Mouse (Mus musculus): ENCODE data around the gene Sec24d. TPM values are rescaled to one million over a fixed set of nuclear protein-coding genes. Genes with fewer than 3 reads are reported as not detected.

Gene Sec24d
- polyA plus RNA-seq, 1 experiment: 34.0 TPM

DNA sequence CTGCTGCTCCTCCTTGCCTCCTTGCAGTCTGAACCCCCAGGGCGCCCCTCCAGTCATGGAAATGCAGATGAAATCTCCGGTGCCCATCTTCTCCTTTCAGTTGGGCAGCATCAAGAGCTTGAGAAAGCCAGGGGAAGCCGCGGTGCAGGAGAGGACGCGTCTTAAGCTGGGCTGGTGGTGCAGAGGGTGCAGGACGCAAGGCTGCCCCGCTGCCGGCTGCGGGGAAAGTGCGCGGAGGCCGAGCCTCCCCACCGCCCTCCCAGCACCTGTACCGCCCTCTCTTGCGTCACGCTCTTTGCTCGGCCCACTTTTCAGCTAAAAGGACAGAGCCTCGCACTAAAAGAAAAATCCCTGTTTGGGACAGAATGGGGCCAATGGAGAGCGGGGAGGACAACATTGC is 31.3 kb upstream of the Sec24d start, which contains the start of gene Synpo2:
Gene Synpo2, minus strand, starts transcription at position 229 of the 400 bp plus-strand sequence.
- 7% methylated on average over 20 of the region's 20 CpGs for WGBS
- peak; percentile 3 for DNase-seq
- H3K4me1 ChIP-seq (replicated peaks; ENCODE audit: control insufficient read depth, insufficient read depth, low read length): no peaks in the 10 kb centered on the region; the same call in 1 of the 2 replicates
- TF ChIP-seq POLR2A (IDR thresholded peaks at IDR 0.05; ENCODE audit: control insufficient read depth, extremely low read depth, insufficient read depth, low read length, poor library complexity) (no peak), CTCF (IDR thresholded peaks at IDR 0.05; ENCODE audit: borderline replicate concordance, control insufficient read depth, extremely low read depth, insufficient read depth, low read length, poor library complexity) (no peak)
- peaks cover 4% of the 10 kb centered on the region; the same call in 1 of the 2 replicates for H3K27me3 ChIP-seq (ENCODE audit: control insufficient read depth, insufficient read depth, low read length)
- no peaks in the 10 kb centered on the region for H3K36me3 ChIP-seq (ENCODE audit: control insufficient read depth, insufficient read depth, low read length)
- H3K27ac ChIP-seq (ENCODE audit: control insufficient read depth, insufficient read depth, low read length): no peak within 1 kb of the TSS
- peak within 1 kb of the TSS; percentile 22 for H3K4me3 ChIP-seq (ENCODE audit: control insufficient read depth, insufficient read depth, low read length)

- Histone ChIP-seq H3K4me1 (replicated peaks; ENCODE audit: control insufficient read depth, insufficient read depth, low read length) (no peaks in the 10 kb centered on the region; the same call in 1 of the 2 replicates), H3K4me3 (ENCODE audit: control insufficient read depth, insufficient read depth, low read length) (no peak overlapping the region), H3K27ac (ENCODE audit: control insufficient read depth, insufficient read depth, low read length) (no peak overlapping the region), H3K27me3 (ENCODE audit: control insufficient read depth, insufficient read depth, low read length) (peaks cover 4% of the 10 kb centered on the region; the same call in 1 of the 2 replicates), H3K36me3 (ENCODE audit: control insufficient read depth, insufficient read depth, low read length) (no peaks in the 10 kb centered on the region)
- WGBS: 89% methylated on average over 7 of the region's 7 CpGs
- no peak for DNase-seq
- TF ChIP-seq CTCF (IDR thresholded peaks at IDR 0.05; ENCODE audit: borderline replicate concordance, control insufficient read depth, extremely low read depth, insufficient read depth, low read length, poor library complexity) (no peak), POLR2A (IDR thresholded peaks at IDR 0.05; ENCODE audit: control insufficient read depth, extremely low read depth, insufficient read depth, low read length, poor library complexity) (no peak)
Measured at GRCm38 (mm10) chr3:123237039-123237438, 30.2 kb upstream of the Sec24d start.

- Histone ChIP-seq H3K27ac (ENCODE audit: control insufficient read depth, insufficient read depth, low read length) (no peak overlapping the region), H3K4me3 (ENCODE audit: control insufficient read depth, insufficient read depth, low read length) (no peak overlapping the region), H3K4me1 (replicated peaks; ENCODE audit: control insufficient read depth, insufficient read depth, low read length) (no peaks in the 10 kb centered on the region; the same call in 1 of the 2 replicates), H3K36me3 (ENCODE audit: control insufficient read depth, insufficient read depth, low read length) (no peaks in the 10 kb centered on the region), H3K27me3 (ENCODE audit: control insufficient read depth, insufficient read depth, low read length) (peaks cover 4% of the 10 kb centered on the region; the same call in 1 of the 2 replicates)
- no peak for DNase-seq
- TF ChIP-seq CTCF (IDR thresholded peaks at IDR 0.05; ENCODE audit: borderline replicate concordance, control insufficient read depth, extremely low read depth, insufficient read depth, low read length, poor library complexity) (no peak), POLR2A (IDR thresholded peaks at IDR 0.05; ENCODE audit: control insufficient read depth, extremely low read depth, insufficient read depth, low read length, poor library complexity) (no peak)
Measured at GRCm38 (mm10) chr3:123237446-123237845, 29.8 kb upstream of the Sec24d start.

GRCm38 (mm10) chr3:123244376-123244775 is 22.9 kb upstream of the Sec24d start:
- WGBS: 94% methylated on average over 5 of the region's 5 CpGs
- no peak for DNase-seq
- H3K27me3 ChIP-seq (ENCODE audit: control insufficient read depth, insufficient read depth, low read length): no peaks in the 10 kb centered on the region
- H3K27ac ChIP-seq (ENCODE audit: control insufficient read depth, insufficient read depth, low read length): no peak overlapping the region
- no peak overlapping the region for H3K4me3 ChIP-seq (ENCODE audit: control insufficient read depth, insufficient read depth, low read length)
- no peak for TF ChIP-seq CTCF (IDR thresholded peaks at IDR 0.05; ENCODE audit: borderline replicate concordance, control insufficient read depth, extremely low read depth, insufficient read depth, low read length, poor library complexity)
- no peak for TF ChIP-seq POLR2A (IDR thresholded peaks at IDR 0.05; ENCODE audit: control insufficient read depth, extremely low read depth, insufficient read depth, low read length, poor library complexity)
- no peaks in the 10 kb centered on the region for H3K36me3 ChIP-seq (ENCODE audit: control insufficient read depth, insufficient read depth, low read length)
- no peaks in the 10 kb centered on the region for H3K4me1 ChIP-seq (replicated peaks; ENCODE audit: control insufficient read depth, insufficient read depth, low read length)

DNA sequence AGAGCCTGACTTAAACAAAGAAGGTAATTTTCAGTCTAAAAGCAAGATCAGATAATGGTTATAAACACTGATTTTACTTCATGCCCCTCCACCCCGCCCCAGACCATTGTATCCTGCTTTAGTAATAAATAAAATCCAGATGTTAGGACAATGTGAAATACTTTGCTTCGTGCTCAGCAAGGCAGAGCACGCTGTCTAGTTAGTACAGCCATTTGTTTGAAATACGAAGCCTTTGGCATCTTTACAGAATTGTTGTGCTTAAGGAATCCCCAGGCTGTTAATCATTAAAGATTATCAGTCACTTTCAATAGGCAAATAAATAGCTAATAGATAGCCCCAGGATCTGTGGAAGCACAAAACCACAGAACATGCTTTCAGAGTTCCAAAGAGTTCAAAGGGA is 21.6 kb upstream of the Sec24d start:
- H3K4me3 ChIP-seq (ENCODE audit: control insufficient read depth, insufficient read depth, low read length): no peak overlapping the region
- H3K4me1 ChIP-seq (replicated peaks; ENCODE audit: control insufficient read depth, insufficient read depth, low read length): no peaks in the 10 kb centered on the region
- WGBS: 90% methylated on average over 4 of the region's 4 CpGs
- H3K27ac ChIP-seq (ENCODE audit: control insufficient read depth, insufficient read depth, low read length): no peak overlapping the region
- no peak for TF ChIP-seq CTCF (IDR thresholded peaks at IDR 0.05; ENCODE audit: borderline replicate concordance, control insufficient read depth, extremely low read depth, insufficient read depth, low read length, poor library complexity)
- H3K36me3 ChIP-seq (ENCODE audit: control insufficient read depth, insufficient read depth, low read length): no peaks in the 10 kb centered on the region
- H3K27me3 ChIP-seq (ENCODE audit: control insufficient read depth, insufficient read depth, low read length): no peaks in the 10 kb centered on the region
- no peak for DNase-seq

- no peak overlapping the region for H3K27ac ChIP-seq (ENCODE audit: control insufficient read depth, insufficient read depth, low read length)
- WGBS: 29% methylated on average over 11 of the region's 11 CpGs
- H3K4me3 ChIP-seq (ENCODE audit: control insufficient read depth, insufficient read depth, low read length): no peak overlapping the region
- TF ChIP-seq POLR2A (IDR thresholded peaks at IDR 0.05; ENCODE audit: control insufficient read depth, extremely low read depth, insufficient read depth, low read length, poor library complexity) (no peak), CTCF (IDR thresholded peaks at IDR 0.05; ENCODE audit: borderline replicate concordance, control insufficient read depth, extremely low read depth, insufficient read depth, low read length, poor library complexity) (no peak)
- no peaks in the 10 kb centered on the region for H3K27me3 ChIP-seq (ENCODE audit: control insufficient read depth, insufficient read depth, low read length)
- no peaks in the 10 kb centered on the region for H3K4me1 ChIP-seq (replicated peaks; ENCODE audit: control insufficient read depth, insufficient read depth, low read length)
- DNase-seq: no peak
- no peaks in the 10 kb centered on the region for H3K36me3 ChIP-seq (ENCODE audit: control insufficient read depth, insufficient read depth, low read length)
Measured at GRCm38 (mm10) chr3:123256181-123257101, 10.8 kb upstream of the Sec24d start.
